Mouse (Mus musculus) CH12.LX (cell line): ENCODE measurements around the gene Macf1.

ENCODE experiments used
- CTCF ChIP-seq, 2 experiments: IDR thresholded peaks in 1 of 2; conservative IDR thresholded peaks in 1 of 2; 2 replicates each; pipeline ENCODE4 v1.5.1; 2011 to 2012; ENCODE audit warnings: low read depth in 2 of 2, low read length in 2 of 2, improper control_type of control experiment in 1 of 2, inconsistent platforms in 1 of 2, mild to moderate bottlenecking in 1 of 2, moderate library complexity in 1 of 2
- ETS1 ChIP-seq: conservative IDR thresholded peaks from 2 replicates; pipeline ENCODE4 v1.6.1; 2012; ENCODE audit warnings: low read depth, mild to moderate bottlenecking, inconsistent platforms, low read length, improper control_type of control experiment, moderate library complexity
- GABPA ChIP-seq: IDR thresholded peaks from 2 replicates; pipeline ENCODE4 v1.6.1; 2012; ENCODE audit warnings: low read depth, low read length, improper control_type of control experiment, inconsistent platforms; ENCODE audit not compliant: insufficient replicate concordance
- MAFK ChIP-seq: IDR thresholded peaks from 2 replicates; pipeline ENCODE4 v1.6.1; 2011; ENCODE audit warnings: low read length, improper control_type of control experiment; ENCODE audit not compliant: insufficient replicate concordance

DNA sequence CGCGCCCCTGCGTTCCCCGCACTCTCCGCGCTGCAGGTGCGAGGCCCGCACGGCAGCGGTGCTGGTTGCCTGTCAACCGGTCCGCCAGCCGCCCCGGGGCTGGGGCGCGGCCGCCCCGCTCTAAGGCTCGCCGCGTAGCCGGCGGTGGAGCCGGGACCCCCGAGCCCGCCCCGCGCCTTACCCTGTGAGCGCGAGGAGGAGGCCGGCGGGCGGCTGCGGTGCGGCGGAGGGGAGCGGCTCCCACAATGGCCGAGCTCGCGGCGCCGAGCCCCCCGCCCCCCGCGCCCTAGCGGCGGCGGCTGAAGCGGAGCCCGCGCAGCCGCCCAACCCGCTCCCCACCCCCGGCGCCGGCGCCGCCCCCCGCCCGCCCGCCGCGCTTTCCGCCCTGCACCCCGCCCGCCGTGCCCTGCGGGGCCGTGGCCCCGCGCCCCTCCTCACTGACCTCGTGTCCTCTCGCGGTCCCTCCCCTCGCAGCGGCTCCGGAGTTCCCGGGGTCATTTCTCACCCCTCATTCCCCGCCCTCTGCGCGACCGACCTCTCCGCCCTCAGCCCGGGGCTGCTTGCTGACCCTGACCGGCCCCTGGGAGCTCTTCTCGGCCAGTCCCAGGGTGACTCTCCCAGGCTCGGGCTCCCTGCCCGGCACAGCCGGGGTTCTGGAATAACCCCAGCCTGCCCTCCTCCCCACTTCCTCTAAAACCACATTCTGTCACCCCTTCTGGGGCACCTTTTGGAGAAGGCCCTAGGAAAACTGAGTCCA lies 3.0 kb upstream of the Macf1 start:
- TF ChIP-seq CTCF (conservative IDR thresholded peaks at IDR 0.05 in 1 of 2, IDR thresholded peaks at IDR 0.05 in 1 of 2; ENCODE audit: low read depth in 2 of 2, low read length in 2 of 2) = no peak
- no peak for TF ChIP-seq GABPA
- no peak for TF ChIP-seq ETS1
- no peak for TF ChIP-seq MAFK
